Mouse (Mus musculus) left cerebral cortex, postnatal 10 days (tissue): ENCODE data around the gene Hmgn5. TPM values are rescaled to one million over a fixed set of nuclear protein-coding genes. Genes with fewer than 3 reads are reported as not detected.

Experiments
- DNase-seq, 2 experiments: peaks; one replicate each; pipeline ENCODE4 v3.0.0; 2021 to 2022; ENCODE audit warnings: low spot score in 2 of 2, mixed read lengths in 1 of 2; ENCODE audit errors: extremely low spot score in 1 of 2
- intact Hi-C: fragments of 180-260 bp; cut with DNase I; formaldehyde crosslinking; loops from one replicate; pipeline ENCODE4 v1.15.1; 2025
- total RNA-seq, 2 experiments: library from RNA; stranded (reverse); gene quantifications; 2 replicates each; pipeline ENCODE4 v1.2.3; 2021

Hmgn5 gene
- total RNA-seq: 1 to 10 TPM; 3.5 to 4.5 TPM

GRCm38 (mm10) chrX:109013283-109013682, at the start of gene Hmgn5:
Hmgn5 (minus strand) TSS chrX:109013404.
- intact Hi-C loops: no loop called here

GRCm38 (mm10) chrX:109047773-109048172, 34.6 kb upstream of the Hmgn5 start:
- intact Hi-C loops: no loop called here
- DNase-seq: no peak

More at GRCm38 (mm10) chrX:109013283-109013682, at the start of gene Hmgn5:
- peak; percentile 86 to 93 for DNase-seq

- DNase-seq: no peak
- intact Hi-C loops: no loop called here
Observed at GRCm38 (mm10) chrX:109026224-109026623, 13.0 kb upstream of the Hmgn5 start.

GRCm38 (mm10) chrX:109020858-109021257, 7.7 kb upstream of the Hmgn5 start:
- intact Hi-C loops: no loop called here
- no peak for DNase-seq

- no peak for DNase-seq
- intact Hi-C loops: no loop called here
Observed at GRCm38 (mm10) chrX:109014166-109014565, 962 bp upstream of the Hmgn5 start.

- intact Hi-C loops: no loop called here
Observed at GRCm38 (mm10) chrX:109013686-109014085, 482 bp upstream of the Hmgn5 start.

GRCm38 (mm10) chrX:109012371-109013031, 703 bp downstream of the Hmgn5 start:
- intact Hi-C loops: no loop called here
- peak; percentile 20 to 53 for DNase-seq

More at GRCm38 (mm10) chrX:109013686-109014085, 482 bp upstream of the Hmgn5 start:
- DNase-seq: peak; percentile 0 to 22

- DNase-seq: no peak
- intact Hi-C loops: no loop called here
Observed at GRCm38 (mm10) chrX:109011611-109012185, 1.5 kb downstream of the Hmgn5 start.

GRCm38 (mm10) chrX:109001277-109001676, 11.9 kb downstream of the Hmgn5 start:
- intact Hi-C loops: no loop called here
- DNase-seq: no peak

Other genes with a start within 250 kb of the Hmgn5 start
- gene Brwd3, start 179.0 kb downstream of the Hmgn5 start, total RNA-seq: 10 to 100 TPM; 18.1 to 19.4 TPM
- gene Sh3bgrl, start 82.0 kb upstream of the Hmgn5 start, total RNA-seq: 100 to 1,000 TPM in 1 of 2 experiments, 10 to 100 TPM in 1; 90.1 to 101 TPM
- gene Gm6377, start 183.4 kb upstream of the Hmgn5 start, total RNA-seq: not detected